Mouse (Mus musculus): Measurements from ENCODE around the gene Pmf1. TPM values are rescaled to one million over a fixed set of nuclear protein-coding genes. Genes with fewer than 3 reads are reported as not detected.

The Pmf1 gene
- total RNA-seq, 2 experiments from 2014 or later: 15.7 to 16.0 TPM

GRCm38 (mm10) chr3:88361612-88362313 lies 48.4 kb downstream of the Pmf1 start:
- intact Hi-C loops (cut with DNase I): no loop called here
- no peak for DNase-seq

DNA sequence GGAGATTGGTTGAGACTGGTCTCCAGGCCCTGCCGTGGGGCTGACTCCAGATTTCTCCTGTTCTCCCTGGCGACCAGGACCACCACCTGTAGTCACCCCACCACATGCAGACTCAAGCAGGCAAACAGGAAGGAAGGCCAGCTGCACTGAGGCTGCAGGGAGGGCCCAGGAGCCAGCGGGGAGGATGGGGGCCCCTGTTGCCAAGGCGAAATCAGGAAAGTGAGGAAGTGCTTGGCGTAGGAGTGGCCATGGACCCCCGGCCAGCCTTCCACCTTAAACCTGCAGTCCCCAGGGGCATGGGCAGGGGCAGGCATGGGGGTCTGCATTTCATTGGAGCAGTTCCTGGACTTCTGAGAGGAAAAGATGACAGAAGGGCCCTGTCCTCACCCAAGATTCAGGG lies 49.0 kb downstream of the Pmf1 start:
- intact Hi-C loops (cut with DNase I): no loop called here
- DNase-seq: no peak

DNA sequence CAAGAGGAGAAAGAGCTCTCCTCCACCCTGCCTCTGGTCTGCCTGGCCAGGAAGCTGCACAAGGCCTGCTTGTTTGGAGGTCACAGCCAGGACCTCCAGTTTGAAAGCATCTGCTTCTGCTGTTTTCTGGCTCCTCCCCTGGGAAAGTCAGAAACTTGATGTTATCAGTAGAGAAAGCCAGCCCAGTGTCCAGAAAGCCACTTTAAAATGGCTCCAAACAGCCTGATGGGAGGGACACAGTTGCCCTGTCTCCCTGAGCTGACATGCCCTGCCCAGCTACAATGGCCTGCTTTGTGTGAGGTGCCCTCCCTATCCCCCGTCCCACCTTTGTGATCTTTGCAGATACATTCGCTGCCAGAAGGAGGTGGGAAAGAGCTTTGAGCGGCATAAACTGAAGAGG lies 50.1 kb downstream of the Pmf1 start:
- no peak for DNase-seq
- intact Hi-C loops (cut with DNase I): no loop called here

DNA sequence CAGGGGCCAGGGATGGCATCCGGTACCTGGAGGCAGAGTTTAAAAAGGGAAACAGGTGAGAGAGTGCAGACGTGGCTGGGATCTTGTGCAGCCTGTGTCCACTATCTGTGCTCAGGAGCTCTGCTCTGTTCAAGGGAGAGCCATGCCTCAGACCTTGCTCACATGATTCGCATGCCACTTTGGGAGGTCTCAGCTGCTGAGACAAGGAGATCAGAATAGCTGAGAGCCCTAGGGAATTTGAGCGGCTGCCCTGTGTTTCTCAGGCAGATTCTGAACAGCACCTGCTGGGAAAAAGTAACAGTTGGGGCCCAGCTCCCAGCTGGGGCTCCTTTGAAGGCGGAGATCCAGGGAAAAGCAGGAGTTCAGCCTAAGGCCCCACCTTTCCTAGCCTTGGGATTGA lies 50.5 kb downstream of the Pmf1 start:
- intact Hi-C loops (cut with DNase I): no loop called here
- no peak for DNase-seq

GRCm38 (mm10) chr3:88354396-88355165 lies 55.5 kb downstream of the Pmf1 start:
- intact Hi-C loops (cut with DNase I): loop anchor here (5.0 kb wide), 1 partner anchor 37 kb away; no protein-coding TSS in a partner anchor
- no peak for DNase-seq

DNA sequence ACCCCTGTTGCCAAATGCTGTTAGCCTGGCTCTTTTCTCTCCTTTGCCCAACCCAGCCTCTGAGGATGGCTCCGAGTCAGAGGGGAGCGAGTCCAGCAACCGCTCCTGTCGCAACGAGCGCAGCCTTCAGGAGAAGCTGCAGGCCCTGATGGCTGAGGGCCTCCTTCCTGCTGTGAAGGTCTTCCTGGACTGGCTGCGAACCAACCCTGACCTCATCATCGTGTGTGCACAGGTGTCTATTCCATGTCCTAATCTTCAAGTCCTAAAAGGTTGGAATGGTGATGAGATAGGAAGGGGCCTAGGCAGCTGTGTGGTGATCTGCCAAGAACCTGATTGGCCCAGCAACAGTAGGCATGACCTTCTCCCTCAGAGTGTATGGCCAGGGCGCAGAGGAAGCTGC lies 57.2 kb downstream of the Pmf1 start:
- no peak for DNase-seq
- intact Hi-C loops (cut with DNase I): loop anchor here (5.0 kb wide), 1 partner anchor 36 kb away; no protein-coding TSS in a partner anchor

- no peak for DNase-seq
- intact Hi-C loops (cut with DNase I): loop anchor here (5.0 kb wide), 1 partner anchor 33 kb away; no protein-coding TSS in a partner anchor
These were observed 59.4 kb downstream of the Pmf1 start for GRCm38 (mm10) chr3:88350732-88351131.

Small RNA genes lying within 50 kb of the gene (microRNA-seq; reads per million reads assigned to microRNA genes)
- gene Mir7011: not detected

Other genes with a start within 250 kb of the Pmf1 start
- gene Rhbg, start 155.6 kb downstream of the Pmf1 start, total RNA-seq (2021): 1 to 10 TPM in 1 of 2 experiments, under 1 TPM in 1; 0.46 to 1.4 TPM
- gene Gm38392, start 123.1 kb downstream of the Pmf1 start, total RNA-seq (2021): under 1 TPM; 0.80 to 0.89 TPM
- gene Tsacc, start 113.3 kb downstream of the Pmf1 start, total RNA-seq (2021): 1 to 10 TPM; 4.4 TPM
- 100 to 1,000 TPM; 309 to 317 TPM for gene Cct3, start 113.2 kb downstream of the Pmf1 start, total RNA-seq (2021)
- 10 to 100 TPM; 49.7 to 60.1 TPM for gene Glmp, start 85.3 kb downstream of the Pmf1 start, total RNA-seq (2021)
- gene Tmem79, start 74.2 kb downstream of the Pmf1 start, total RNA-seq (2021): 1 to 10 TPM; 1.5 to 2.0 TPM
- 10 to 100 TPM; 76.7 to 79.8 TPM for gene Smg5, start 74.1 kb downstream of the Pmf1 start, total RNA-seq (2021)
- gene Paqr6, start 45.7 kb downstream of the Pmf1 start, total RNA-seq (2021): 1 to 10 TPM; 1.9 to 2.1 TPM
- under 1 TPM in 1 of 2 experiments, not detected in 1; 0.36 TPM for gene Bglap3, start 37.6 kb downstream of the Pmf1 start, total RNA-seq (2021)
- not detected for gene Bglap2, start 31.6 kb downstream of the Pmf1 start, total RNA-seq (2021)
- not detected for gene Bglap, start 25.9 kb downstream of the Pmf1 start, total RNA-seq (2021)
- 10 to 100 TPM; 43.7 to 47.7 TPM for gene Slc25a44, start 14.8 kb upstream of the Pmf1 start, total RNA-seq (2021)
- gene Sema4a, start 50.9 kb upstream of the Pmf1 start, total RNA-seq (2021): 10 to 100 TPM; 58.1 to 58.4 TPM
- gene Lmna, start 99.6 kb upstream of the Pmf1 start, total RNA-seq (2021): 10 to 100 TPM; 35.3 to 37.7 TPM
- gene Mex3a, start 122.1 kb upstream of the Pmf1 start, total RNA-seq (2021): 10 to 100 TPM; 80.5 to 87.8 TPM
- under 1 TPM in 1 of 2 experiments, not detected in 1; 0.83 TPM for gene Rab25, start 138.0 kb upstream of the Pmf1 start, total RNA-seq (2021)
- gene Lamtor2, start 142.7 kb upstream of the Pmf1 start, total RNA-seq (2021): 100 to 1,000 TPM; 106 to 120 TPM
- gene Ubqln4, start 143.4 kb upstream of the Pmf1 start, total RNA-seq (2021): 100 to 1,000 TPM in 1 of 2 experiments, 10 to 100 TPM in 1; 97.5 to 105 TPM
- 100 to 1,000 TPM; 114 to 121 TPM for gene Ssr2, start 165.5 kb upstream of the Pmf1 start, total RNA-seq (2021)
- gene Arhgef2, start 195.6 kb upstream of the Pmf1 start, total RNA-seq (2021): 100 to 1,000 TPM; 129 to 134 TPM
- gene Rxfp4, start 242.8 kb upstream of the Pmf1 start, total RNA-seq (2021): not detected

All from left cerebral cortex, postnatal 4 days (tissue).